Comparison of ENCODE assay signal across 12 mouse cellular contexts in genomic region chr2:147968671-147969070, GRCm38 (mm10).
A peak's percentile ranks its signal among the peaks of the same experiment; 100 is the strongest.
DNase-seq lines count a peak whose midpoint lies in the region; ATAC-seq and TF ChIP-seq lines count a peak whose summit lies in the region.
"Had no signal": no experiment of that assay in that cellular context is flagged by ENCODE, and none has a peak within 500 bp of the region (broad histone marks: within the 10 kb centered on the region; RNA-seq: fewer than 3 reads in every experiment).

No protein-coding gene starts in this region.

- H3K36me3 ChIP-seq in hindbrain, embryonic 11.5 days (ENCODE audit: control insufficient read depth, insufficient read depth, low read length), result no peaks in the 10 kb centered on the region
- no peaks in the 10 kb centered on the region for H3K36me3 ChIP-seq in hindbrain, embryonic 10.5 days
- no peaks in the 10 kb centered on the region for H3K36me3 ChIP-seq in kidney, embryonic 14.5 days (ENCODE audit: control insufficient read depth, insufficient read depth, low read length)
- H3K36me3 ChIP-seq in stomach, embryonic 15.5 days, result no peaks in the 10 kb centered on the region
- H3K36me3 ChIP-seq in heart, embryonic 10.5 days, result no peaks in the 10 kb centered on the region

- no peak for TF ChIP-seq CTCF in lung, adult 2 months (IDR thresholded peaks at IDR 0.05; ENCODE audit: insufficient read depth, low read length)

- peak; percentile 8 for DNase-seq in hindbrain, embryonic 11.5 days (ENCODE audit: low spot score)
- no peak for DNase-seq in hindbrain, embryonic 10.5 days (ENCODE audit: low spot score)
- peak; percentile 44 for DNase-seq in lung, adult 2 months
- no peak for DNase-seq in heart, adult 9 months (ENCODE audit: low spot score in 2 of 2)
- no peak for DNase-seq in heart, embryonic 10.5 days (ENCODE audit: low spot score)
- DNase-seq in ovary, postnatal 14 days (ENCODE audit: low spot score), result no peak
- DNase-seq: cerebellum, adult 9-11 months; right cerebral cortex, postnatal 25 days had no signal

- H3K27me3 ChIP-seq in hindbrain, embryonic 11.5 days (ENCODE audit: control insufficient read depth, insufficient read depth, low read length), result no peaks in the 10 kb centered on the region; the same call in 1 of the 2 replicates
- peaks cover 55% of the 10 kb centered on the region for H3K27me3 ChIP-seq in hindbrain, embryonic 10.5 days (ENCODE audit: insufficient read depth, poor library complexity, severe bottlenecking)
- H3K27me3 ChIP-seq in kidney, embryonic 14.5 days (ENCODE audit: control insufficient read depth, insufficient read depth, low read length), result 0 out of 2 replicates have a peak, but pooled peaks cover 3% of the 10 kb centered on the region
- H3K27me3 ChIP-seq in stomach, embryonic 15.5 days (replicated peaks), result no peaks in the 10 kb centered on the region
- H3K27me3 ChIP-seq in heart, embryonic 10.5 days (ENCODE audit: insufficient read depth, poor library complexity, severe bottlenecking), result peaks cover 10% of the 10 kb centered on the region; the same call in 1 of the 2 replicates
- H3K27me3 ChIP-seq: megakaryocyte, embryonic 14.5 days had no signal

- no peak overlapping the region for H3K27ac ChIP-seq in hindbrain, embryonic 11.5 days (ENCODE audit: low read depth, low read length)
- no peak overlapping the region for H3K27ac ChIP-seq in hindbrain, embryonic 10.5 days
- H3K27ac ChIP-seq in kidney, embryonic 14.5 days (ENCODE audit: low read depth, low read length), result no peak overlapping the region
- peak overlapping the region; percentile 90 for H3K27ac ChIP-seq in stomach, embryonic 15.5 days
- no peak overlapping the region for H3K27ac ChIP-seq in heart, embryonic 10.5 days
- H3K27ac ChIP-seq: hindbrain, postnatal 0 days had no signal

- no peak for ATAC-seq in hindbrain, embryonic 11.5 days (ENCODE audit: low FRiP score)
- peak; percentile 87 for ATAC-seq in kidney, embryonic 14.5 days (ENCODE audit: low FRiP score, low TSS enrichment)
- peak; percentile 95 for ATAC-seq in stomach, embryonic 15.5 days (ENCODE audit: insufficient read depth, low FRiP score, low read depth)
- ATAC-seq: hindbrain, postnatal 0 days had no signal

- H3K4me3 ChIP-seq in hindbrain, embryonic 11.5 days (ENCODE audit: low read depth, low read length), result no peak overlapping the region
- no peak overlapping the region for H3K4me3 ChIP-seq in hindbrain, embryonic 10.5 days
- no peak overlapping the region for H3K4me3 ChIP-seq in kidney, embryonic 14.5 days (ENCODE audit: low read length)
- H3K4me3 ChIP-seq in lung, adult 2 months (replicated peaks; ENCODE audit: extremely low read depth, low read depth, low read length), result no peak overlapping the region
- H3K4me3 ChIP-seq in stomach, embryonic 15.5 days (replicated peaks), result no peak overlapping the region
- no peak overlapping the region for H3K4me3 ChIP-seq in heart, embryonic 10.5 days
- H3K4me3 ChIP-seq: megakaryocyte, embryonic 14.5 days had no signal

- H3K9ac ChIP-seq in hindbrain, embryonic 11.5 days (ENCODE audit: low read depth, low read length), result no peak overlapping the region
- no peak overlapping the region for H3K9ac ChIP-seq in kidney, embryonic 14.5 days (ENCODE audit: low read depth, low read length)
- no peak overlapping the region for H3K9ac ChIP-seq in stomach, embryonic 15.5 days

- no peak overlapping the region for H3K4me2 ChIP-seq in hindbrain, embryonic 11.5 days (replicated peaks; ENCODE audit: low read depth, low read length)
- H3K4me2 ChIP-seq in kidney, embryonic 14.5 days (replicated peaks; ENCODE audit: low read depth, low read length), result no peak overlapping the region
- H3K4me2 ChIP-seq in stomach, embryonic 15.5 days, result no peak overlapping the region

- 26% methylated on average over 10 of the region's 10 CpGs for WGBS in hindbrain, embryonic 11.5 days
- 29% methylated on average over 10 of the region's 10 CpGs for WGBS in hindbrain, embryonic 10.5 days
- WGBS in kidney, embryonic 14.5 days, result 30% methylated on average over 10 of the region's 10 CpGs
- 55% methylated on average over 10 of the region's 10 CpGs for WGBS in lung, adult 2 months
- 37% methylated on average over 10 of the region's 10 CpGs for WGBS in stomach, embryonic 15.5 days
- WGBS in heart, embryonic 10.5 days, result 48% methylated on average over 10 of the region's 10 CpGs

- no peaks in the 10 kb centered on the region for H3K9me3 ChIP-seq in hindbrain, embryonic 11.5 days (ENCODE audit: control insufficient read depth, low read length)
- no peaks in the 10 kb centered on the region for H3K9me3 ChIP-seq in hindbrain, embryonic 10.5 days
- no peaks in the 10 kb centered on the region for H3K9me3 ChIP-seq in kidney, embryonic 14.5 days (ENCODE audit: control insufficient read depth, low read length)
- no peaks in the 10 kb centered on the region for H3K9me3 ChIP-seq in stomach, embryonic 15.5 days
- no peaks in the 10 kb centered on the region for H3K9me3 ChIP-seq in heart, embryonic 10.5 days
- H3K9me3 ChIP-seq: megakaryocyte, embryonic 14.5 days had no signal

- TF ChIP-seq POLR2A in lung, adult 2 months (IDR thresholded peaks at IDR 0.05; ENCODE audit: borderline replicate concordance, extremely low read depth, low read depth, low read length), result no peak

- no peaks in the 10 kb centered on the region for H3K4me1 ChIP-seq in hindbrain, embryonic 11.5 days (replicated peaks; ENCODE audit: control insufficient read depth, insufficient read depth, low read length)
- H3K4me1 ChIP-seq in hindbrain, embryonic 10.5 days (replicated peaks), result peaks cover 10% of the 10 kb centered on the region; the same call in 1 of the 2 replicates
- no peaks in the 10 kb centered on the region for H3K4me1 ChIP-seq in kidney, embryonic 14.5 days (ENCODE audit: control insufficient read depth, insufficient read depth, low read length)
- no peaks in the 10 kb centered on the region for H3K4me1 ChIP-seq in lung, adult 2 months (ENCODE audit: control insufficient read depth, insufficient read depth, low read length)
- no peaks in the 10 kb centered on the region for H3K4me1 ChIP-seq in stomach, embryonic 15.5 days
- H3K4me1 ChIP-seq in heart, embryonic 10.5 days, result no peaks in the 10 kb centered on the region
- H3K4me1 ChIP-seq: megakaryocyte, embryonic 14.5 days had no signal

Comparison
In these comparisons a context has a peak if more than half of its experiments do, and no peak if none do; other contexts are left out.
1. DNase-seq: peak in hindbrain, embryonic 11.5 days (single experiment) and lung, adult 2 months (single experiment); none in hindbrain, embryonic 10.5 days (single experiment), heart, adult 9 months (0 of 2), heart, embryonic 10.5 days (single experiment) and ovary, postnatal 14 days (single experiment).